8 mouse cellular contexts compared by ENCODE assay signal in the genomic region with DNA sequence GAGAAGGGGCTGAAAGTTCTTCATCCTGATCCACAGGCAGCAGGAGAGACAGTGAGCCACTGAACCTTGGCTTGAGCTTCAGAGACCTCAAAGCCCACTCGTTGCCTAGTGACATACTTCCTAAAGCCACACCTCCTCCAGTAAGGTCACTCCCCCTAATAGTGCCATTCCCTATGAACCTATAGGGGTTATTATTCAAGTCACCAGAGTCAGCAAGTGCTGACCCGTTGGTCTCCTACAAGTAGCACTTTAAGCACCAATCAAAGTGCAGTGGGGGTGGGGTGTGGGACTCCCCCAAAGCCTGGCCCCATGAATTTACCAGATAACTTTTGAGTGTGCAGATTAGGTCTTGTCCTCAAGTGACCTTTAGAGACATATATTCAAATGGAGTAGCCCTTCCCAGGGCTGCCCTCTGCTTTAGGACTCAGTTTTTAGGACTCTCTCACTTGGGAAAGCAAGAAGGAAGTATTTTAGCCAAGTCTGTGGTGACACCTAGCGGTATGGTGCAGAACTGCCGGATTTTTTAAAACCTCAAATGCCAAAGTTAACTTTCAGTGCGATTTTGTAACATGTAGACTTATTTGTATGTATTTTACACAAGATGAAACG. TPM values are rescaled to one million over a fixed set of nuclear protein-coding genes. Genes with fewer than 3 reads are reported as not detected.
DNase-seq lines count a peak whose midpoint lies in the region; ATAC-seq and TF ChIP-seq lines count a peak whose summit lies in the region.

A gene (minus strand): TSS at position 51 of the 609 bp plus-strand sequence.

- H3K9ac ChIP-seq in hindbrain, embryonic 15.5 days = no peak within 1 kb of the TSS

- no peaks in the 10 kb centered on the region for H3K27me3 ChIP-seq in hindbrain, embryonic 15.5 days
- H3K27me3 ChIP-seq in megakaryocyte, embryonic 14.5 days (replicated peaks) = peaks cover 24% of the 10 kb centered on the region

- no peaks in the 10 kb centered on the region for H3K36me3 ChIP-seq in hindbrain, embryonic 15.5 days
- H3K36me3 ChIP-seq in megakaryocyte, embryonic 14.5 days (replicated peaks; ENCODE audit: low read length) = no peaks in the 10 kb centered on the region

- no peak within 1 kb of the TSS for H3K4me2 ChIP-seq in hindbrain, embryonic 15.5 days

- 6% methylated on average over 6 of the region's 6 CpGs for WGBS in hindbrain, embryonic 15.5 days

- peaks cover 15% of the 10 kb centered on the region for H3K4me1 ChIP-seq in hindbrain, embryonic 15.5 days (replicated peaks)
- peaks cover 36% of the 10 kb centered on the region for H3K4me1 ChIP-seq in megakaryocyte, embryonic 14.5 days

- no peak for ATAC-seq in hindbrain, embryonic 15.5 days (ENCODE audit: low FRiP score, low read depth)

- no peak within 1 kb of the TSS for H3K27ac ChIP-seq in gastrocnemius, adult 2 months
- no peak within 1 kb of the TSS for H3K27ac ChIP-seq in hindbrain, embryonic 15.5 days (replicated peaks)

- no peaks in the 10 kb centered on the region for H3K9me3 ChIP-seq in hindbrain, embryonic 15.5 days
- no peaks in the 10 kb centered on the region for H3K9me3 ChIP-seq in megakaryocyte, embryonic 14.5 days

- DNase-seq in spleen, adult 12 weeks (ENCODE audit: low spot score) = peak; percentile 19
- DNase-seq in spleen, postnatal 4 days (ENCODE audit: low spot score in 2 of 2) = no peak
- DNase-seq in cerebellum, postnatal 25 days = peak; percentile 55 to 66
- peak; percentile 45 for DNase-seq in gastrocnemius, adult 2 months
- DNase-seq in left cerebral cortex, adult 8-10 months (ENCODE audit: low spot score in 2 of 2) = peak; percentile 21 to 60
- DNase-seq in right cerebral cortex, postnatal 4 days = peak; percentile 59

- intact Hi-C loops in gastrocnemius, adult 2 months (cut with DNase I) = loop anchor here (1.0 to 5.0 kb wide), 4 partner anchors 91 to 279 kb away; no protein-coding TSS in a partner anchor

- H3K4me3 ChIP-seq in gastrocnemius, adult 2 months = no peak within 1 kb of the TSS
- H3K4me3 ChIP-seq in hindbrain, embryonic 15.5 days = no peak within 1 kb of the TSS
- peak within 1 kb of the TSS; percentile 54 for H3K4me3 ChIP-seq in megakaryocyte, embryonic 14.5 days (replicated peaks)

- peak; percentile 94 for TF ChIP-seq CTCF in gastrocnemius, adult 2 months (IDR thresholded peaks at IDR 0.05)

RNA-seq across cellular contexts. Expression of the gene that starts here (rescaled TPM):
- 10 to 100 TPM; 29.7 to 36.5 TPM for total RNA-seq in gastrocnemius, adult 2 months (2021)
- polyA plus RNA-seq in hindbrain, embryonic 15.5 days (2015; fragmentation: Nextera tagmentation; extraction: Ambion mirVana) = 249 and 272 TPM in 2 replicates
- 100 to 1,000 TPM; 117 to 129 (median 119) TPM for total RNA-seq in left cerebral cortex, adult 8-10 months (2022)
- polyA plus RNA-seq in megakaryocyte, embryonic 14.5 days (2012; ENCODE audit: insufficient read depth, low replicate concordance) = 24.7 and 88.6 TPM in 2 replicates

Comparison
In these comparisons a context has a peak if more than half of its experiments do, and no peak if none do; other contexts are left out.
1. DNase-seq: peak in spleen, adult 12 weeks (single experiment), cerebellum, postnatal 25 days (2 of 2), gastrocnemius, adult 2 months (single experiment), left cerebral cortex, adult 8-10 months (2 of 2) and right cerebral cortex, postnatal 4 days (single experiment); none in spleen, postnatal 4 days (0 of 2).